ENCODE assay signal across 7 mouse cellular contexts in the genomic region with DNA sequence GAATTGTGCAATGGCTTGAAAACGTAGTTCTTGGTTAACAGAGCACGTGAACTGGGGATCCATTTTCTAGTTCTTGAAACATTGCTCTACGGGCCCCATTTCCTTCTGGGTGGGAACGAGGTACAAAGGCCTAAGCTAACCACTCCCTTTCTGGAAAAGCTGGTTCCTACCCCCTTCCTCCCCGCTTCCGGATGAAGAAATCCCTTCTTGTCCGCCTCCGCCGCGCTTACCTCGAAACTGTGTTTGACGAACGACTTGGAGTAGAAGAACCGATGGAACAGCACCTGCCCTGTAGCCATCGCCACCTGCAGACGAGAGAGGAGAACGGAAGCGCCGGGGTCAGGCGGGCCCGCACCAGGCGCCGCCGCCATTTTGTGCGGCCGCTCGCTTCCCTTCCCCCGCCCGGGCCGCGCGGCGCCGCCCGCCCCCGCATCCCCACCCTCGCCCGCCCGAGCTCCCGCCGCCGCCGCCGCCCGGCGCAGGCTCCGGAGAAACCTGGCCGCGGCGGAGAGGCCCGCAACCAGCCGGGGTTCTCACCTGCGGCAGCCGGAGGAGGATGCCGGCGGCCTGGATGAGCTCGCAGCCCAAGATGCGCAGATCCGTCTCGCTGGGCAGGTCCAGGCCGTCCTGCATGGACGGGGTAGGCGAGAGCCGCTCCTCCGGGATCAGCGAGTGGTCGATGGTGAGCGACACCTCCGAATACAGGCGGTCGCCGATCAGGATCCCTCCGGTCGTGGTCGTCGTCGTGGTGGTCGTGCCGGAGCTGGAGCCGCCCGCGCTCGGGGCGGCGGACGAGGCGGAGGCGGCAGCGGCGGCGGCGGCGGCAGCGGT. TPM values are rescaled to one million over a fixed set of nuclear protein-coding genes. Genes with fewer than 3 reads are reported as not detected.
DNase-seq lines count a peak whose midpoint lies in the region; ATAC-seq and TF ChIP-seq lines count a peak whose summit lies in the region.

No protein-coding gene starts in this region.

- TF ChIP-seq CTCF in small intestine, adult 2 months (IDR thresholded peaks at IDR 0.05; ENCODE audit: extremely low read depth, insufficient read length, insufficient replicate concordance, low read depth, low read length): peak; percentile 34; the same call in 1 of the 2 replicates

- peak overlapping the region; percentile 100 for H3K27ac ChIP-seq in intestine, embryonic 14.5 days (ENCODE audit: low read depth)
- H3K27ac ChIP-seq in limb, embryonic 10.5 days: peak overlapping the region; percentile 98
- H3K27ac ChIP-seq in midbrain, embryonic 11.5 days (ENCODE audit: low read depth, low read length): peak overlapping the region; percentile 96
- H3K27ac ChIP-seq in small intestine, adult 2 months (ENCODE audit: insufficient read depth, low read depth, low read length): peak overlapping the region; percentile 98

- H3K4me1 ChIP-seq in intestine, embryonic 14.5 days (replicated peaks; ENCODE audit: control insufficient read depth, insufficient read depth, low read length): peaks cover 27% of the 10 kb centered on the region
- H3K4me1 ChIP-seq in limb, embryonic 10.5 days: peaks cover 39% of the 10 kb centered on the region
- H3K4me1 ChIP-seq in midbrain, embryonic 11.5 days (ENCODE audit: control insufficient read depth, insufficient read depth, low read length): peaks cover 21% of the 10 kb centered on the region
- no peaks in the 10 kb centered on the region; the same call in 1 of the 2 replicates for H3K4me1 ChIP-seq in small intestine, adult 2 months (ENCODE audit: control insufficient read depth, insufficient read depth, insufficient read length, low read length)

- WGBS in intestine, embryonic 14.5 days: under 1% methylated on average over 79 of the region's 94 CpGs
- whole genome bisulfite sequencing in limb, embryonic 10.5 days: under 1% methylated on average over 90 of the region's 94 CpGs
- under 1% methylated on average over 83 of the region's 94 CpGs for WGBS in midbrain, embryonic 11.5 days
- WGBS in small intestine, adult 2 months: 1% methylated on average over 93 of the region's 94 CpGs

- no peaks in the 10 kb centered on the region for H3K27me3 ChIP-seq in intestine, embryonic 14.5 days (replicated peaks; ENCODE audit: control insufficient read depth, insufficient read depth, low read length)
- no peaks in the 10 kb centered on the region for H3K27me3 ChIP-seq in limb, embryonic 10.5 days (ENCODE audit: low read depth, poor library complexity, severe bottlenecking)
- no peaks in the 10 kb centered on the region for H3K27me3 ChIP-seq in midbrain, embryonic 11.5 days (ENCODE audit: control insufficient read depth, insufficient read depth, low read length)
- no peaks in the 10 kb centered on the region for H3K27me3 ChIP-seq in small intestine, adult 2 months (ENCODE audit: control insufficient read depth, insufficient read depth, low read length)

- H3K36me3 ChIP-seq in intestine, embryonic 14.5 days (ENCODE audit: control insufficient read depth, insufficient read depth, low read length): peaks cover 35% of the 10 kb centered on the region
- peaks cover 46% of the 10 kb centered on the region for H3K36me3 ChIP-seq in limb, embryonic 10.5 days
- peaks cover 3% of the 10 kb centered on the region; the same call in 1 of the 2 replicates for H3K36me3 ChIP-seq in midbrain, embryonic 11.5 days (ENCODE audit: control insufficient read depth, insufficient read depth, low read length)
- H3K36me3 ChIP-seq in small intestine, adult 2 months (ENCODE audit: control insufficient read depth, insufficient read depth, low read length): peaks cover 27% of the 10 kb centered on the region

- peak; percentile 56 for TF ChIP-seq POLR2A in small intestine, adult 2 months (IDR thresholded peaks at IDR 0.05; ENCODE audit: low read depth, low read length)

- ATAC-seq in intestine, embryonic 14.5 days (replicated peaks; ENCODE audit: low FRiP score, low TSS enrichment, low read depth): peak; percentile 75
- ATAC-seq in midbrain, embryonic 11.5 days (ENCODE audit: low FRiP score): peak; percentile 78

- H3K4me2 ChIP-seq in intestine, embryonic 14.5 days (ENCODE audit: low read length): peak overlapping the region; percentile 99
- peak overlapping the region; percentile 82 for H3K4me2 ChIP-seq in midbrain, embryonic 11.5 days

- DNase-seq in adrenal gland, adult 2 months: peak; percentile 72
- peak; percentile 61 for DNase-seq in embryo, embryonic 10 days (ENCODE audit: low spot score)
- peak; percentile 59 for DNase-seq in gastrocnemius, postnatal 25 days
- peak; percentile 88 for DNase-seq in intestine, embryonic 14.5 days (ENCODE audit: low spot score)
- peak; percentile 81 for DNase-seq in limb, embryonic 10.5 days (ENCODE audit: low spot score)
- peak; percentile 97 for DNase-seq in midbrain, embryonic 11.5 days (ENCODE audit: low spot score, missing footprints)

- H3K9ac ChIP-seq in intestine, embryonic 14.5 days (ENCODE audit: low read length): peak overlapping the region; percentile 99
- H3K9ac ChIP-seq in midbrain, embryonic 11.5 days (ENCODE audit: low read length): peak overlapping the region; percentile 99

- no peaks in the 10 kb centered on the region for H3K9me3 ChIP-seq in intestine, embryonic 14.5 days (ENCODE audit: control insufficient read depth, low read length)
- H3K9me3 ChIP-seq in limb, embryonic 10.5 days (replicated peaks): no peaks in the 10 kb centered on the region
- no peaks in the 10 kb centered on the region for H3K9me3 ChIP-seq in midbrain, embryonic 11.5 days (ENCODE audit: control insufficient read depth, low read length)

- peak overlapping the region; percentile 95 for H3K4me3 ChIP-seq in intestine, embryonic 14.5 days (ENCODE audit: low read depth, low read length)
- H3K4me3 ChIP-seq in limb, embryonic 10.5 days: peak overlapping the region; percentile 80
- peak overlapping the region; percentile 90 for H3K4me3 ChIP-seq in midbrain, embryonic 11.5 days (ENCODE audit: low read depth, low read length)
- peak overlapping the region; percentile 78 for H3K4me3 ChIP-seq in small intestine, adult 2 months (ENCODE audit: low read depth, low read length)

RNA-seq across cellular contexts. Expression of gene Ccnl1, which starts 0.6 kb away (rescaled TPM):
- total RNA-seq in adrenal gland, adult 2 months (2021): 100 to 1,000 TPM in 1 of 2 experiments, 10 to 100 TPM in 1; 65.8 to 125 TPM
- 120 and 136 TPM in 2 replicates for polyA plus RNA-seq in adrenal gland, adult 2 months (2012; rRNA removed)
- total RNA-seq in gastrocnemius, postnatal 25 days (2021): 10 to 100 TPM; 12.7 to 17.4 TPM
- polyA plus RNA-seq in intestine, embryonic 14.5 days (2014; fragmentation: Nextera tagmentation; extraction: Ambion mirVana): 123 and 130 TPM in 2 replicates
- polyA plus RNA-seq in limb, embryonic 10.5 days (2016; fragmentation: Nextera tagmentation; extraction: Ambion mirVana): 93.2 and 115 TPM in 2 replicates
- 119 and 131 TPM in 2 replicates for polyA plus RNA-seq in midbrain, embryonic 11.5 days (2014; fragmentation: Nextera tagmentation; extraction: Ambion mirVana)
- polyA plus RNA-seq in small intestine, adult 2 months (2012; rRNA removed): 46.7 and 64.3 TPM in 2 replicates

Comparison
In these comparisons a context has a peak if more than half of its experiments do, and no peak if none do; other contexts are left out.
1. Peak in every context shown above with its lines: DNase-seq, ATAC-seq, H3K4me3 ChIP-seq and H3K27ac ChIP-seq.